Mouse (Mus musculus): ENCODE data around the gene Il17f.

DNA sequence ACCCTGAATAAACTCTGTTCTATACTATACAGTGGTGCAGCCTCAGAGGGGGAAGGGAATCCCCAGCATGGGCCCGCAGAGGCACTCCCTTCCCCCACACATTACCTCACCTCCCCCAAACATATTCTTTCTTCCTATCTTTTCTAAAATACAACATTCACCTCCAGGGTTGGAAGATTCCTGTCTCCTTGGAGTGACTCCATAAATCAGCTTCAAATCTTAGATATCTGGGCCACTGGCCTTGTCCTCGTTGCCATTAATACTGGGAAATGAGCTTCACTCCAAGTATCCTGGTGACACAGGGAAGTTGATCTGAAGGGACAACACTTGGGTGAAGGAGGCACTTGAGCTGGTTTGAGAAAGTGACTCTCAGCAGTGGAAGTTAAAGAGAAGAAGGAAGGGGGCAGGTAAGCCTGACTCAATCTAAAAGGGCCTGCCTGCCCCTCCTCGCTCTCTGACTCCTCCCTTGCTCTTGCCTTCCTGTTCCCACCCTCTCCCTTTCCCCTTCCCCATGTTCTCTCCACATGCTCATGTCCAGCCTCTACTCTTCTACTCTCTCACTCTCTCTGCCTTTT is 46.2 kb upstream of the Il17f start:
- TF ChIP-seq POLR2A (IDR thresholded peaks at IDR 0.05; ENCODE audit: borderline replicate concordance, low read depth, low read length) (no peak), CTCF (IDR thresholded peaks at IDR 0.05; ENCODE audit: low read depth, low read length) (no peak)
